Mouse (Mus musculus): Measurements from ENCODE around the gene Fbxw4. TPM values are rescaled to one million over a fixed set of nuclear protein-coding genes. Genes with fewer than 3 reads are reported as not detected.

The Fbxw4 gene
- polyA plus RNA-seq (2015; fragmentation: Nextera tagmentation; extraction: Ambion mirVana) = 2.8 and 5.4 TPM in 2 replicates

GRCm38 (mm10) chr19:45659738-45660502, at the start of gene Fbxw4:
Fbxw4 (minus strand) TSS chr19:45660312.
- peak; percentile 86 for ATAC-seq (ENCODE audit: insufficient read depth, low FRiP score)
- H3K4me3 ChIP-seq (replicated peaks; ENCODE audit: low read length) = peak within 1 kb of the TSS; percentile 74

GRCm38 (mm10) chr19:45708704-45709103, 48.6 kb upstream of the Fbxw4 start:
- Histone ChIP-seq H3K4me1 (ENCODE audit: control insufficient read depth, insufficient read depth, low read length) (no peaks in the 10 kb centered on the region), H3K4me2 (ENCODE audit: low read depth, low read length) (no peak overlapping the region), H3K36me3 (ENCODE audit: control insufficient read depth, insufficient read depth, low read length) (no peaks in the 10 kb centered on the region), H3K27me3 (ENCODE audit: control insufficient read depth, insufficient read depth, low read length) (no peaks in the 10 kb centered on the region), H3K27ac (ENCODE audit: low read length) (no peak overlapping the region), H3K4me3 (replicated peaks; ENCODE audit: low read length) (no peak overlapping the region), H3K9me3 (replicated peaks; ENCODE audit: control insufficient read depth, low read length) (no peaks in the 10 kb centered on the region), H3K9ac (ENCODE audit: low read length) (no peak overlapping the region)
- ATAC-seq (ENCODE audit: insufficient read depth, low FRiP score) = no peak
- WGBS = 68% methylated on average over 3 of the region's 3 CpGs

More at GRCm38 (mm10) chr19:45659738-45660502, at the start of gene Fbxw4:
- peak within 1 kb of the TSS; percentile 94 for H3K27ac ChIP-seq (ENCODE audit: low read length)
- no peaks in the 10 kb centered on the region for H3K36me3 ChIP-seq (ENCODE audit: control insufficient read depth, insufficient read depth, low read length)
- peaks cover 20% of the 10 kb centered on the region for H3K4me1 ChIP-seq (ENCODE audit: control insufficient read depth, insufficient read depth, low read length)
- peak within 1 kb of the TSS; percentile 76 for H3K4me2 ChIP-seq (ENCODE audit: low read depth, low read length)
- H3K27me3 ChIP-seq (ENCODE audit: control insufficient read depth, insufficient read depth, low read length) = no peaks in the 10 kb centered on the region
- peak within 1 kb of the TSS; percentile 99 for H3K9ac ChIP-seq (ENCODE audit: low read length)
- WGBS = under 1% methylated on average over 94 of the region's 94 CpGs
- H3K9me3 ChIP-seq (replicated peaks; ENCODE audit: control insufficient read depth, low read length) = no peaks in the 10 kb centered on the region

DNA sequence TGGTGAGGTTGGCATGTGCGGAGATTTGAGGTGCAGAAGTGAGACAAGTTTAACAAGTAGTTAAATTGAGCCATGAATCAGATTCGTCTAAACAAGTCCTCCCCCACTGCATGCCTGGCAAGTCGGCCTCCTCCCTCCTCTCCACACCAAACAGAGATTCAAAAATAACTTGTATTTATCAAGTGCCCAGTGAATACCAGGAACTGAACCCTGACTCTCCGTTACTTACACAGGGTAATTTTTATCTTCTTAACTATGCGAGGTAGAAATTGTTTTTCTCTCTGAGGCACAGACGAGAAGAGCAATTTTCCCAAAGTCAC, 36.1 kb upstream of the Fbxw4 start:
- no peaks in the 10 kb centered on the region for H3K27me3 ChIP-seq (ENCODE audit: control insufficient read depth, insufficient read depth, low read length)

GRCm38 (mm10) chr19:45695496-45696280, 35.6 kb upstream of the Fbxw4 start:
- Histone ChIP-seq H3K9me3 (replicated peaks; ENCODE audit: control insufficient read depth, low read length) (no peaks in the 10 kb centered on the region; the same call in 1 of the 2 replicates), H3K27me3 (ENCODE audit: control insufficient read depth, insufficient read depth, low read length) (no peaks in the 10 kb centered on the region), H3K27ac (ENCODE audit: low read length) (no peak overlapping the region), H3K4me1 (ENCODE audit: control insufficient read depth, insufficient read depth, low read length) (no peaks in the 10 kb centered on the region), H3K4me3 (replicated peaks; ENCODE audit: low read length) (no peak overlapping the region), H3K9ac (ENCODE audit: low read length) (0 out of 2 replicates have a peak overlapping the region, but pooled peaks have one; percentile 31), H3K4me2 (ENCODE audit: low read depth, low read length) (no peak overlapping the region), H3K36me3 (ENCODE audit: control insufficient read depth, insufficient read depth, low read length) (no peaks in the 10 kb centered on the region)
- WGBS = 41% methylated on average over 25 of the region's 25 CpGs
- ATAC-seq (ENCODE audit: insufficient read depth, low FRiP score) = no peak

More for the DNA sequence above, 36.1 kb upstream of the Fbxw4 start:
- H3K9ac ChIP-seq (ENCODE audit: low read length) = no peak overlapping the region
- ATAC-seq (ENCODE audit: insufficient read depth, low FRiP score) = no peak
- no peak overlapping the region for H3K27ac ChIP-seq (ENCODE audit: low read length)
- no peak overlapping the region for H3K4me3 ChIP-seq (replicated peaks; ENCODE audit: low read length)
- WGBS = 29% methylated on average over 6 of the region's 6 CpGs
- H3K4me2 ChIP-seq (ENCODE audit: low read depth, low read length) = no peak overlapping the region
- no peaks in the 10 kb centered on the region for H3K36me3 ChIP-seq (ENCODE audit: control insufficient read depth, insufficient read depth, low read length)
- H3K9me3 ChIP-seq (replicated peaks; ENCODE audit: control insufficient read depth, low read length) = no peaks in the 10 kb centered on the region; the same call in 1 of the 2 replicates
- no peaks in the 10 kb centered on the region for H3K4me1 ChIP-seq (ENCODE audit: control insufficient read depth, insufficient read depth, low read length)

GRCm38 (mm10) chr19:45694056-45694455, 33.9 kb upstream of the Fbxw4 start:
- no peaks in the 10 kb centered on the region; the same call in 1 of the 2 replicates for H3K9me3 ChIP-seq (replicated peaks; ENCODE audit: control insufficient read depth, low read length)
- 46% methylated on average over 3 of the region's 3 CpGs for WGBS
- H3K4me2 ChIP-seq (ENCODE audit: low read depth, low read length) = no peak overlapping the region
- no peaks in the 10 kb centered on the region for H3K4me1 ChIP-seq (ENCODE audit: control insufficient read depth, insufficient read depth, low read length)
- no peak overlapping the region for H3K27ac ChIP-seq (ENCODE audit: low read length)
- no peak overlapping the region for H3K9ac ChIP-seq (ENCODE audit: low read length)
- no peaks in the 10 kb centered on the region for H3K27me3 ChIP-seq (ENCODE audit: control insufficient read depth, insufficient read depth, low read length)
- no peak for ATAC-seq (ENCODE audit: insufficient read depth, low FRiP score)
- H3K4me3 ChIP-seq (replicated peaks; ENCODE audit: low read length) = no peak overlapping the region
- H3K36me3 ChIP-seq (ENCODE audit: control insufficient read depth, insufficient read depth, low read length) = no peaks in the 10 kb centered on the region

- no peak overlapping the region for H3K4me3 ChIP-seq (replicated peaks; ENCODE audit: low read length)
- H3K4me2 ChIP-seq (ENCODE audit: low read depth, low read length) = no peak overlapping the region
- no peaks in the 10 kb centered on the region for H3K27me3 ChIP-seq (ENCODE audit: control insufficient read depth, insufficient read depth, low read length)
- H3K36me3 ChIP-seq (ENCODE audit: control insufficient read depth, insufficient read depth, low read length) = no peaks in the 10 kb centered on the region
- H3K9ac ChIP-seq (ENCODE audit: low read length) = no peak overlapping the region
- no peak for ATAC-seq (ENCODE audit: insufficient read depth, low FRiP score)
- WGBS = 86% methylated on average over 8 of the region's 8 CpGs
- no peak overlapping the region for H3K27ac ChIP-seq (ENCODE audit: low read length)
- no peaks in the 10 kb centered on the region; the same call in 1 of the 2 replicates for H3K9me3 ChIP-seq (replicated peaks; ENCODE audit: control insufficient read depth, low read length)
- H3K4me1 ChIP-seq (ENCODE audit: control insufficient read depth, insufficient read depth, low read length) = no peaks in the 10 kb centered on the region
Measured at GRCm38 (mm10) chr19:45692211-45692610, 32.1 kb upstream of the Fbxw4 start.

DNA sequence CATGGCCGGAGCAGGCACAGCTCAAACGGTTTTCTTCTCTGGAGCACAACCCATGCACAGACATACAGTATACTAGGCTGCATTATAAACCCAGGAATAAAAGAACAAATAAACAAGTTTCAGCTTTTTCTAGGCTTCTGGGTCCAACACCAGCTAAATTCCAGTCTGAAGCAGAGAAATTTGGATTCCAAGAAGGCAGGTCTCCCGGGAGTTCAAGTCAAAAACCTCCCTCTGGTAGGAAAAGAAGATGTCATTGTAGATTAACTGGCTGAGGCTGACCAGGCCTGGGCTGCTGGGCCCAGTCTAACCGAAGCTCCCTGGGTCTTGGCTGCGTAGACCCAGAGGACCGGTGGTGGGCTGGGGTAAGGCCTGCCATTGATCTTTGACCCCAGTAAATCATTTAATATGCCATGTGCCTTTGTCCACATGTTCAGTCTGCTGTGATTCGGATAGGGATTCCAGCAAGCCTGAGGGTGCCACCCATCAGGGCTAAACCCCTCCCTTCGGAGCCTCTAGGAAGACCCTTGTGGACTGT, 31.0 kb upstream of the Fbxw4 start:
- no peaks in the 10 kb centered on the region; the same call in 1 of the 2 replicates for H3K9me3 ChIP-seq (replicated peaks; ENCODE audit: control insufficient read depth, low read length)
- H3K9ac ChIP-seq (ENCODE audit: low read length) = no peak overlapping the region
- H3K27me3 ChIP-seq (ENCODE audit: control insufficient read depth, insufficient read depth, low read length) = no peaks in the 10 kb centered on the region
- 62% methylated on average over 8 of the region's 8 CpGs for WGBS
- H3K4me1 ChIP-seq (ENCODE audit: control insufficient read depth, insufficient read depth, low read length) = no peaks in the 10 kb centered on the region
- H3K36me3 ChIP-seq (ENCODE audit: control insufficient read depth, insufficient read depth, low read length) = no peaks in the 10 kb centered on the region
- no peak overlapping the region for H3K27ac ChIP-seq (ENCODE audit: low read length)
- H3K4me2 ChIP-seq (ENCODE audit: low read depth, low read length) = no peak overlapping the region
- ATAC-seq (ENCODE audit: insufficient read depth, low FRiP score) = no peak
- no peak overlapping the region for H3K4me3 ChIP-seq (replicated peaks; ENCODE audit: low read length)

GRCm38 (mm10) chr19:45687001-45687400, 26.9 kb upstream of the Fbxw4 start:
- no peaks in the 10 kb centered on the region for H3K27me3 ChIP-seq (ENCODE audit: control insufficient read depth, insufficient read depth, low read length)
- ATAC-seq (ENCODE audit: insufficient read depth, low FRiP score) = no peak

DNA sequence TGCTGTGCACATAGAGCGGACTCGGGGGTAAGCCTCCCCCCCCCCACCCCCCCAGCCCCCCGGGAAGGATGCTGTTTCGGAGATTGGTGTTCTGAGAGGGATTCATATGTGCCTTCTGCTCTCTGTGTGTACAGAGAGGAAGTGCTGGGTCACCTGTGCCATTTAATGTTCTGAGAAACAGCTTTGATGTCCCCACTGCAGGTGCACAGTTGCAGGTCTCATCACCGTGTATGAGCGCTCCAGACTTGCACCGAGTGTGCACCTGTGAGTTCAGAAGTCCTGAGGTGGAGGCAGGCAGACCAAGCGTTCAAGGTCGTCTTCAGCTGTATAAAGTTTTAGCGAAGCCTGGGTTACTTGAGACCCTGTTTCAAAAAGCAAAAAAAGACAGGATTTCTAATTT, 23.6 kb upstream of the Fbxw4 start:
- H3K4me2 ChIP-seq (ENCODE audit: low read depth, low read length) = no peak overlapping the region
- no peaks in the 10 kb centered on the region for H3K4me1 ChIP-seq (ENCODE audit: control insufficient read depth, insufficient read depth, low read length)
- H3K27me3 ChIP-seq (ENCODE audit: control insufficient read depth, insufficient read depth, low read length) = no peaks in the 10 kb centered on the region
- no peaks in the 10 kb centered on the region for H3K9me3 ChIP-seq (replicated peaks; ENCODE audit: control insufficient read depth, low read length)
- H3K9ac ChIP-seq (ENCODE audit: low read length) = no peak overlapping the region
- H3K4me3 ChIP-seq (replicated peaks; ENCODE audit: low read length) = no peak overlapping the region
- no peak for ATAC-seq (ENCODE audit: insufficient read depth, low FRiP score)
- 73% methylated on average over 10 of the region's 10 CpGs for WGBS
- H3K36me3 ChIP-seq (ENCODE audit: control insufficient read depth, insufficient read depth, low read length) = no peaks in the 10 kb centered on the region
- H3K27ac ChIP-seq (ENCODE audit: low read length) = no peak overlapping the region

More at GRCm38 (mm10) chr19:45687001-45687400, 26.9 kb upstream of the Fbxw4 start:
- Histone ChIP-seq H3K4me2 (ENCODE audit: low read depth, low read length) (no peak overlapping the region), H3K27ac (ENCODE audit: low read length) (no peak overlapping the region), H3K9me3 (replicated peaks; ENCODE audit: control insufficient read depth, low read length) (no peaks in the 10 kb centered on the region), H3K36me3 (ENCODE audit: control insufficient read depth, insufficient read depth, low read length) (no peaks in the 10 kb centered on the region), H3K4me3 (replicated peaks; ENCODE audit: low read length) (no peak overlapping the region), H3K9ac (ENCODE audit: low read length) (no peak overlapping the region), H3K4me1 (ENCODE audit: control insufficient read depth, insufficient read depth, low read length) (no peaks in the 10 kb centered on the region)
- WGBS = 65% methylated on average over 4 of the region's 4 CpGs

Data from stomach, embryonic 16.5 days (tissue).